Mouse (Mus musculus) limb, embryonic 13.5 days (tissue): ENCODE data around the gene Fau. TPM values are rescaled to one million over a fixed set of nuclear protein-coding genes. Genes with fewer than 3 reads are reported as not detected.
A peak's percentile ranks its signal among the peaks of the same experiment; 100 is the strongest.

Experiments
- ATAC-seq: fragments of 200-750 bp; cut with Nextera tagmentation; 2 replicates; pipeline ENCODE4 v1.8.0; 2017; ENCODE audit warnings: low read depth, moderate number of reproducible peaks, moderate TSS enrichment; ENCODE audit not compliant: low FRiP score
- H3K27ac ChIP-seq: fragments of 300-500 bp; sonication (generic); 2 replicates; pipeline ENCODE4 v1.5.1; 2015; ENCODE audit warnings: inconsistent platforms, mild to moderate bottlenecking, moderate library complexity
- H3K27me3 ChIP-seq: fragments of 300-500 bp; sonication (generic); 2 replicates; pipeline ENCODE4 v1.6.1; 2015; ENCODE audit warnings: mild to moderate bottlenecking, inconsistent platforms
- H3K36me3 ChIP-seq: fragments of 300-500 bp; sonication (generic); 2 replicates; pipeline ENCODE4 v1.6.1; 2015; ENCODE audit warnings: inconsistent platforms, mild to moderate bottlenecking, moderate library complexity
- H3K4me1 ChIP-seq: fragments of 300-500 bp; sonication (generic); 2 replicates; pipeline ENCODE4 v1.6.1; 2015; ENCODE audit warnings: inconsistent platforms
- H3K4me2 ChIP-seq: fragments of 300-500 bp; sonication (generic); replicated peaks from 2 replicates; pipeline ENCODE4 v1.6.1; 2015; ENCODE audit warnings: inconsistent platforms, mild to moderate bottlenecking, moderate library complexity
- H3K4me3 ChIP-seq: fragments of 300-500 bp; sonication (generic); 2 replicates; pipeline ENCODE4 v1.5.1; 2015; ENCODE audit warnings: moderate library complexity, mild to moderate bottlenecking, inconsistent platforms
- H3K9ac ChIP-seq: fragments of 300-500 bp; sonication (generic); 2 replicates; pipeline ENCODE4 v1.6.1; 2015; ENCODE audit warnings: mild to moderate bottlenecking, inconsistent platforms
- H3K9me3 ChIP-seq: fragments of 300-500 bp; sonication (generic); 2 replicates; pipeline ENCODE4 v1.6.1; 2016; ENCODE audit warnings: inconsistent platforms
- WGBS: fragments of 180-500 bp; shearing (Covaris S2); methylation state at CpG from one replicate; pipeline ENCODE4 v1.1.7; 2015; 5-methylcytosine and 5-hydroxymethylcytosine counted together
- polyA plus RNA-seq: library from polyadenylated mRNA; unstranded; fragments of >200 nt; fragmentation: Nextera tagmentation; extraction: Ambion mirVana; gene quantifications from 2 replicates; pipeline ENCODE4 v1.2.1, GENCODE M21; 2015

The Fau gene
- polyA plus RNA-seq, 1 experiment from 2014 or later: 760 TPM

DNA sequence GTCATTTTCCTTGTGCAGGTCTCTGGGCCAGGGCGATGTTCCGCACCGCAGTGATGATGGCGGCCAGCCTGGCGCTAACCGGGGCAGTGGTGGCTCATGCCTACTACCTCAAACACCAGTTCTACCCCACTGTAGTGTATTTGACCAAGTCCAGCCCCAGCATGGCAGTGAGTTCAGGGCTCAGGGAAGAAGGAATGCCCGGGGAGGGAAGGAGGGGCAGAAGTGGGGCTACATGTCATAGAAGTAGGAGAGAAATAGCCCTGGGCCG, 9.8 kb upstream of the Fau start:
- Histone ChIP-seq H3K36me3 (peaks cover 49% of the 10 kb centered on the region), H3K9ac (peak overlapping the region; percentile 95), H3K4me3 (peak overlapping the region; percentile 93), H3K4me1 (peaks cover 23% of the 10 kb centered on the region), H3K27me3 (no peaks in the 10 kb centered on the region), H3K9me3 (no peaks in the 10 kb centered on the region), H3K4me2 (peak overlapping the region; percentile 98), H3K27ac (no peak overlapping the region)
- ATAC-seq: no peak
- 85% methylated on average over 8 of the region's 8 CpGs for WGBS

DNA sequence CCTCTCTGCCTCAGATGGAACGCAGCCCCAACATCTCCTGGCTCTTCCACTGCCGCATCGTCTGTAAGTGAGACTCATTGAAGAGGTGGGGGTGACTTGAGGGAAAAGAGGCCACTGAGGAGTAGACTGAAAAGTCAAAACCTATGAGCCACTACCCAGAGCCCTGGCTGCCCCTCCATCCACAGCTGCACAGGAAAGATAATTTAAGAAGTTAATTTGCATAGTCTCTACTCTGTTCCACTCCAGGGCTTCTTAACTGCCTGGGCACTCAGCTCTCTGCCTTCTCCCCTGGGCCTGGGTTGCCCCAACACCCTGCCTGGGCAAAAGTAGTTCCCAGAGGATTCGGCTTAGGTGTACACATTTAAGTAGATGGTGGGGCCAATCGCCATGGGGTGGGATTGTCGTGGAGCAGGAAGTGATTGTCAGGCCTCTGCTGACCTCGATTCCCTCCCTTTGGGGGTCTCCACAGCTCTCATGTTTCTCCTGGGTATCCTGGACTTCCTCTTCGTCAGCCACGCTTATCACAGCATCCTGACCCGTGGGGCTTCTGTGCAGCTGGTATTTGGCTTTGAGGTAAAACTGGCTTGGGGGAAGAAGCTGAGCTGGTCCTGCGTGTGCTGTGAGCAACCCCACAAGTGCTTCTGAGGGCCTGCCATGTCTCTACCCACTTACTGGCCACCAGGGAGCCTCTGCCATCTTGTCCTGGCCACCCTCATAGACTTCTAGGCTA, 8.8 kb upstream of the Fau start:
- no peak overlapping the region for H3K4me3 ChIP-seq

DNA sequence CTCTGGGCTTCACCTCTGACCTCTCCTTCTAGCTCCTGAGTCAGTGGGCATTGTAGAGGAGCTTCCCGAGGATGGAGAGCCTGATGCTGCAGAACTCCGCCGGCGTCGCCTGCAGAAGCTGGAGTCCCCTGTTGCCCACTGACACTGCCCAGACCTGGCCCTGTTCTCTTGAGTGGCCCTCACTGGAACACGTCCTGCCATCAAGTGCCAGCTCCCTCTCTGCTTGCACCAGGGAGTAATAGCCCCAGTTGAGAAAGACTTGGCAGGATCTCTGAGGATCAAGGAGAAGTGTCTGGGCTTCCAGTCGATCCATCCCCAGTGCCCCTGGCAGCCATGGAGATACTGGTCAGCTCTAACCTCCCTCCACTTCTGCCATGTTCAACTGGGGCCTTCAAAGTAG, 5.1 kb upstream of the Fau start:
- 82% methylated on average over 7 of the region's 7 CpGs for WGBS
- 0 out of 2 replicates have a peak overlapping the region, but pooled peaks have one; percentile 19 for H3K9ac ChIP-seq
- H3K36me3 ChIP-seq: peaks cover 79% of the 10 kb centered on the region
- H3K4me2 ChIP-seq: no peak overlapping the region
- H3K9me3 ChIP-seq: no peaks in the 10 kb centered on the region
- H3K27ac ChIP-seq: no peak overlapping the region
- no peaks in the 10 kb centered on the region for H3K27me3 ChIP-seq
- peaks cover 21% of the 10 kb centered on the region for H3K4me1 ChIP-seq
- no peak overlapping the region for H3K4me3 ChIP-seq
- no peak for ATAC-seq

More for the DNA sequence above, 8.8 kb upstream of the Fau start:
- Histone ChIP-seq H3K4me2 (peak overlapping the region; percentile 98; the same call in 1 of the 2 replicates), H3K9ac (peak overlapping the region; percentile 95; the same call in 1 of the 2 replicates), H3K36me3 (peaks cover 59% of the 10 kb centered on the region), H3K9me3 (no peaks in the 10 kb centered on the region), H3K27ac (no peak overlapping the region), H3K4me1 (peaks cover 23% of the 10 kb centered on the region), H3K27me3 (no peaks in the 10 kb centered on the region)
- no peak for ATAC-seq
- WGBS: 87% methylated on average over 11 of the region's 11 CpGs

DNA sequence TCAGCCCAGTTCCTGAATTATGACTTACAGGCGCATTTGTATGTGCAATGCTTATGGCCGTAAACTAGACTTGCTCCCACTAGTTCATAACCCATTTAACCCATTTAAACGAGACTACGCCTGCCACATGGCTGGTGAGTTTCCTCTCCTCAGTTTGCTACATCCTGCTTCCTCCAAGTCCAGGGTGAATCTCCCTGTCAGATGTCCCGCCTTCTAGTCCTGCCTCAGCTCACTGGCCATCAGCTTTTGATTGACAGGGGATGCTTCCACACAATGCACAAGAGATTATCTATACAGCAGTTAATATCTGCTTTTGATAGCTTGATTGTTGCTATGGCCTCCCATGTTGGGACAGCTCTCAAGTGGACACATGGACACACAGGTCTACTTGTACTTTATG, 3.3 kb upstream of the Fau start:
- WGBS: 80% methylated on average over 5 of the region's 5 CpGs
- ATAC-seq: no peak
- Histone ChIP-seq H3K27ac (no peak overlapping the region), H3K4me1 (peaks cover 18% of the 10 kb centered on the region), H3K36me3 (peaks cover 72% of the 10 kb centered on the region), H3K4me2 (no peak overlapping the region), H3K9me3 (no peaks in the 10 kb centered on the region), H3K27me3 (no peaks in the 10 kb centered on the region), H3K9ac (no peak overlapping the region), H3K4me3 (no peak overlapping the region)

DNA sequence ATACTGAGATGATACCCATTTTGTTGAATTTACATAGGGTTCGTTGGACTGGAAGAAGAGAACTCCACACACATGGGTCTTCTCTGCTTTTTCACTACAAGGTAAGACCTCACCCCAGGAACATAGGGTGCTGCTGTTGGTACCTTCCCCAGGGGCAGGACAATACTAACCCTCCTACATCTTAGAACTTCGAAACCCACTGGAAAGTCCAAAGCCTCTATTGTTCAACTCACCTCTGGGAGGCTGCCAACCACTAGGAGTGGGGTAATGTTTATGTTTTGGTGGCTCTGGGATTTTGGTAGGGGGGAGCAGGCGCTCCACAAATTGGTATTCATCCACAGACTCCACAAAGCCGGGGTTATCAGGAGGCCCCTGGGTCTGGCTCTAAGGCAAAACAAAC, 948 bp upstream of the Fau start:
- H3K36me3 ChIP-seq: peaks cover 57% of the 10 kb centered on the region
- peak overlapping the region; percentile 84 for H3K9ac ChIP-seq

DNA sequence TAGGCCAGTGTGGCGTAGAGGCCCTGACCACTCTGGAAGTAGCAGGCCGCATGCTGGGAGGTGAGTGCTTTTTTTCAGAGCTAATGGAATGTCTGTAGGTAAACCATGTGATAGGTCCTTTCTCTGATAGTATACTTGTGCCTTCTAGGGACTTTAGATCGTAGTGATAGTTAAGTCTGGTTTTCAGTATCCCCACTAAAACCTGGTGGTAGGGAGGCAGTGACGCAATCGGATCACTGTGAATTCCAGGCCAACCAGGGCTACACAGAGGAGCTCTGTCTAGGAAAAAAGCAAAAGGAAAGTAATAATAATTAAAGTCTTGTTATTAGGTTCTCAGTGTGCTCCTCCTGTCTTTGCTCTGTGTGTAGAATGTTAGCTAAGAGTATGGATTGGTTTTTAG, 869 bp downstream of the Fau start:
- peak overlapping the region; percentile 87 for H3K4me3 ChIP-seq
- no peak for ATAC-seq
- WGBS: 29% methylated on average over 5 of the region's 5 CpGs
- H3K27ac ChIP-seq: peak overlapping the region; percentile 55; the same call in 1 of the 2 replicates
- H3K27me3 ChIP-seq: no peaks in the 10 kb centered on the region
- peaks cover 41% of the 10 kb centered on the region for H3K36me3 ChIP-seq
- no peaks in the 10 kb centered on the region for H3K9me3 ChIP-seq
- H3K9ac ChIP-seq: peak overlapping the region; percentile 93
- peak overlapping the region; percentile 88 for H3K4me2 ChIP-seq
- H3K4me1 ChIP-seq: peaks cover 37% of the 10 kb centered on the region

More for the DNA sequence above, 948 bp upstream of the Fau start:
- Histone ChIP-seq H3K9me3 (no peaks in the 10 kb centered on the region), H3K4me2 (peak overlapping the region; percentile 88), H3K27ac (no peak overlapping the region), H3K27me3 (no peaks in the 10 kb centered on the region), H3K4me3 (peak overlapping the region; percentile 87), H3K4me1 (peaks cover 23% of the 10 kb centered on the region)
- no peak for ATAC-seq
- WGBS: 64% methylated on average over 4 of the region's 4 CpGs

DNA sequence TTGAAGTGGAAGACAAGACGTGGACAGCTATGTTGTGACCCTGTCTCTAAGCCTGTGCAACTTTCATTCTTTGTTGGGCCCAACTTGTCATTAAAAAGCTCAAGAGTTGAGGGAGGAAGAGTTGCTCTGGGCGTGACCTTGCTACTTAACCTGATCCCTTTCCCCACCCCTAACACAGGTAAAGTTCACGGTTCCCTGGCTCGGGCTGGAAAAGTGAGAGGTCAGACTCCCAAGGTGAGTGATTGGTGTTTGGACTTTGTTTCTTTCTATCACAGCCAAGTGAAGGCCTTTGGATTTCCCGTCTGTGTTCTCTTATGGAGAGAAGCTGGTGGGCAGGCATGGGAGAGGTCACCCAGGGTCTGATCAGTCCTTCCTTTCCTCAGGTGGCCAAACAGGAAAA, 1.3 kb downstream of the Fau start:
- H3K4me1 ChIP-seq: peaks cover 37% of the 10 kb centered on the region
- H3K27ac ChIP-seq: no peak overlapping the region
- peaks cover 37% of the 10 kb centered on the region for H3K36me3 ChIP-seq
- peak overlapping the region; percentile 93 for H3K9ac ChIP-seq
- no peaks in the 10 kb centered on the region for H3K9me3 ChIP-seq
- ATAC-seq: no peak
- H3K4me2 ChIP-seq: peak overlapping the region; percentile 88
- peak overlapping the region; percentile 87 for H3K4me3 ChIP-seq
- H3K27me3 ChIP-seq: no peaks in the 10 kb centered on the region
- 85% methylated on average over 5 of the region's 5 CpGs for WGBS

DNA sequence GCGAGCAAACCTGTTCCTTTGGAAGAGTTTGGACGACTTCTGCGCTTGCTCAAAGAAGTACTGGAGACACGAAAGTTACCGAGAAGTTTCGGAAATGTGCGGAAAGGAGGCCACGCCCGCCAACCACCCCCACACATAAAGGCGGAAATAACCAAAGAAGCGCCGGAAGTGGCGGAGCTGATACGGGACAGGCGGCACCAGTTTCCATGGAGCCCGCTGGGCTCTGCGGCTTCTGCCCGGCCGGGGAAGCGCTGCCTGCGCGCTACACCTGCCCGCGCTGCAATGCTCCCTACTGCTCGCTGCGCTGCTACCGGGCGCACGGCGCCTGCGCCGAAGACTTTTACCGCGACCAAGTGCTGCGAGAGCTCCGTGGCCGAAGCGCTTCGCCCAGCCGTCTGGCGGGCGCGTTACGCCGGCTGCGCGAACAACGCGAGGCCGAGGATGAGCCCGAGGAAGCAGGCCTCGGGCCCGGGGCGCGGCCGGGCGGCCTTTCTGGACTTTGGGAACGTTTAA, 3.4 kb downstream of the Fau start, which contains the start of gene Znhit2:
TSS of gene Znhit2 (plus strand) at position 172 of the 513 bp plus-strand sequence.
- WGBS: under 1% methylated on average over 58 of the region's 58 CpGs
- H3K9me3 ChIP-seq: no peaks in the 10 kb centered on the region
- peak within 1 kb of the TSS; percentile 88 for H3K4me3 ChIP-seq
- peak; percentile 73 for ATAC-seq
- H3K36me3 ChIP-seq: peaks cover 18% of the 10 kb centered on the region
- peak within 1 kb of the TSS; percentile 94 for H3K27ac ChIP-seq
- H3K9ac ChIP-seq: peak within 1 kb of the TSS; percentile 97
- peaks cover 36% of the 10 kb centered on the region for H3K4me1 ChIP-seq
- peak within 1 kb of the TSS; percentile 100 for H3K4me2 ChIP-seq
- no peaks in the 10 kb centered on the region for H3K27me3 ChIP-seq

DNA sequence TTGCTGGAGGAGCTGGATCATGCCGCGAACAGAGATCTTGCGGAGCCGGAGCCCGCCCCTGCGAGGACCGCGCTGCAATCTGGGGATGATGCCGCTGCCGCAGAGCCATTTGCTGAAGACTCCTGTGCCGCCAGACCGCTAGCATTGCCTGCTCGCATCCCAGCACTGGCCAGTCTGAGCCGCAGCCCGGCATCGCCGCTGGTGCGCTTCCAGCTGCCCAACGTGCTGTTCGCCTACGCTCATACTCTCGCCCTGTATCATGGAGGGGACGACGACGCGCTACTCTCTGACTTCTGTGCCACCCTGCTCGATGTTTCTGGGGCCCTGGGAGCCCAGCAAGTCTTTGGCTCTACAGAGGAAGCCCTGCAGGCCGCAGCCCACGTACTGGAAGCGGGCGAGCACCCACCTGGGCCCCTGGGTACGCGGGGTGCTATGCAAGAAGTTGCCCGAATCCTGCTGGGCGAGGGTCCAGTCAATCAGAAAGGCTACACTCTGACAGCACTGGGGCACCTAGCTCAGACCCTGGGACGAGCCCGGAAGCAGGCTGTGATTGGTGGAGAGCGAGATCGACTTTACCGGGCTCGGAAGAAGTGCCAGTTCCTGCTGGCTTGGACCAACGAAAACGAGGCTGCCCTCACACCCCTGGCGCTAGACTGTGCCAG, 4.1 kb downstream of the Fau start:
- Histone ChIP-seq H3K27ac (peak overlapping the region; percentile 94), H3K9me3 (no peaks in the 10 kb centered on the region), H3K4me3 (peak overlapping the region; percentile 88), H3K9ac (peak overlapping the region; percentile 97), H3K4me1 (peaks cover 35% of the 10 kb centered on the region), H3K36me3 (peaks cover 18% of the 10 kb centered on the region), H3K4me2 (peak overlapping the region; percentile 100), H3K27me3 (no peaks in the 10 kb centered on the region)
- no peak for ATAC-seq
- WGBS: 2% methylated on average over 44 of the region's 44 CpGs

DNA sequence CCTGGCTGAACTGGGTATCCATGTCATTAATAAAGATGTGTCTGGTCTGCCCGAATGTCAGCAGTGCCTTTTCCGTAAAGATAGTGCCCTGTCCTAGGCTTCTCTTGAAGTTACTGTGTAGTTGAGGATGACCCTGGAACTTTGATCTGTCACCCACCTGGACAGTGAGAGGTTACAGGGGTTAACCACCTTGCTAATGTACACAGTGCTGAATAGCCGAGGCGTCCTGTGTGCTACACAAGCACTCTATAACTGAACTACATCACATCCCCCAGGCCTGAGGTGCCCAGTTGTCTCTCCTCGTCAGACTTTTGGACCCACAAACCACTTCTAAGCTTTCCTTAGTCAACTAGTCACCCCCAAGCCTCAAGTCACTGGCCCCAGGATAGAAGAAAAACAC, 4.8 kb downstream of the Fau start:
- Histone ChIP-seq H3K9ac (peak overlapping the region; percentile 97), H3K4me2 (peak overlapping the region; percentile 100), H3K27me3 (no peaks in the 10 kb centered on the region), H3K36me3 (peaks cover 18% of the 10 kb centered on the region), H3K4me3 (peak overlapping the region; percentile 88), H3K9me3 (no peaks in the 10 kb centered on the region), H3K27ac (no peak overlapping the region; the same call in 1 of the 2 replicates), H3K4me1 (peaks cover 39% of the 10 kb centered on the region)
- no peak for ATAC-seq
- 72% methylated on average over 5 of the region's 5 CpGs for WGBS

DNA sequence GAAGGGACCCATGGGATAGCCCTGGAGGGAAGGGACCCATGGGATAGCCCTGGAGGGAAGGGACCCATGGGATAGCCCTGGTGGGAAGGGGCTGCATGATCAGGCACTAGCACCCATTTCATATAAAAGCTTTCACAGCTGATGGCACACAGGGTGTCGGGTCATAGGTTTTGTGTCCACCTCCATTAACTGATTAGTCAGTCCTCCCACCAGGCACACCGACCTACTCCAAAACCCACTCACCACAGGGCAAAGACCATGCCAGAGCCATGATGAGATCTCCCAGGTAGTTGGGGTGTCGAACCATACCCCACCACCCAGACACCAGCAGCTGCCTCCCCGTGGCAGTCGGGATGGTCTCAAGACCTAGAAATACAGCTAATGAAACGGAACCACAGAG, 5.4 kb downstream of the Fau start:
- Histone ChIP-seq H3K36me3 (peaks cover 18% of the 10 kb centered on the region), H3K27me3 (no peaks in the 10 kb centered on the region), H3K4me3 (peak overlapping the region; percentile 88; the same call in 1 of the 2 replicates), H3K27ac (no peak overlapping the region), H3K9ac (peak overlapping the region; percentile 97), H3K4me1 (peaks cover 44% of the 10 kb centered on the region), H3K4me2 (peak overlapping the region; percentile 100), H3K9me3 (no peaks in the 10 kb centered on the region)
- ATAC-seq: no peak
- WGBS: 89% methylated on average over 6 of the region's 6 CpGs

DNA sequence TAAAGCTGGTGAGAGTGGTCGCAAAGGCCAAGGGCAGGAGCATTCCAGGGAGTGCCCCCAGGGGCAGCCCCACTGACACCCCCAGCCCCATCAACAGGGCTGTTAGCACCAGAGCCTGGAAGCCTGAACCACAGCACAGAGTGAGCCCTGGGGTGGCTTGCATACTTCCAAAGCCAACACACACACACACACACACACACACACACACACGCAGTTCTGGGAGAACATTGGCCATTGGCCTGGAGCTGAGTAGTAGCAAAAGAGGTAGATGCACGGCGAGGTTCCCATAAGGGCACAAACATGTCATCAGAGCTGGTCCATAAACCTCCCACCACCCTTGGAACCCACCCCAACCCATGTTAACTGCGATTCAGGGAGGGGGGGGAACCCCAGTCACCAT, 8.9 kb downstream of the Fau start:
- Histone ChIP-seq H3K4me2 (peak overlapping the region; percentile 98), H3K27me3 (no peaks in the 10 kb centered on the region), H3K9ac (peak overlapping the region; percentile 60), H3K36me3 (peaks cover 34% of the 10 kb centered on the region), H3K27ac (0 out of 2 replicates have a peak overlapping the region, but pooled peaks have one; percentile 67), H3K4me3 (peak overlapping the region; percentile 50), H3K9me3 (no peaks in the 10 kb centered on the region), H3K4me1 (peaks cover 34% of the 10 kb centered on the region)
- WGBS: 32% methylated on average over 5 of the region's 5 CpGs
- ATAC-seq: no peak
